Mouse (Mus musculus): Measurements from ENCODE around the gene Hspa12a. TPM values are rescaled to one million over a fixed set of nuclear protein-coding genes. Genes with fewer than 3 reads are reported as not detected.

Hspa12a gene
- polyA plus RNA-seq, 1 experiment, result 51.0 TPM

DNA sequence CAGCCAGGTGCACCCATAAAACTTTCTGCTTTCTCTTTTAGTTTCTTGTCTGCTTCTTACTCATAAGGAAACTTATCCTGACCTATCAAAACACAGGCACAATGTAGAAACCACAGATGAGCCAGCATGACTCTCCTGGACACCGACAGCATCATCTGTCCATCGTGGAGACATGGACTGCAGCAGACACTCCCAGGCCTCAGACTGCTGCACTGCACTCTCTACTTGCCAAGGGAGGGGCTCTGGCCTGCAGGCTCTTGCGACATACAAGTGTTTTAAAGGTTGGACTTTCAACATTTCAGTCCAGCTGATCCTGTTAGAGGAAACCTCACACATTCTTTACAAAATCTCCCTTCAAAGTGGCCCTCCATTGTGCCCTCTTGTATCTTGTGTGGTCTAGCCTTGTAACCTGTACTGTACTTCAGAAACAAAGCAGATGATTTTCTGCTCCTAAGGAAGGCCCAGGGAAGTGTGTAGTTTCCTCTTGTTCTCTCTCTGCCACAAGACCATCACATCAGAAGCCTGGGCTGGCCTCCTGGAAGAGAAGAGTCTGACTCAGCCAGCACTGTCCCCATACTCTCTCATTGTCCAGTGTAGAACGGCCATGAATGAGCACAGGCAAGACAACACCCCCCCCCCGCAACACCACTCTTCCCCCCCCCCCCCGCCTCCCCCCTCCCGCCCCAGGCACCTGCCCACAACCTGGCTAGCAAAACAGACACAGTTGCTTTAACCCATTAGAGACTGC lies 92.6 kb downstream of the Hspa12a start:
- no peak for TF ChIP-seq CTCF (IDR thresholded peaks at IDR 0.05; ENCODE audit: control insufficient read depth, insufficient read depth, insufficient replicate concordance, low read depth, low read length)
- no peak for TF ChIP-seq POLR2A (IDR thresholded peaks at IDR 0.05; ENCODE audit: control insufficient read depth, low read depth, low read length)
- no peak overlapping the region for H3K4me3 ChIP-seq (ENCODE audit: control insufficient read depth, low read depth, low read length)
- H3K36me3 ChIP-seq (ENCODE audit: control insufficient read depth, insufficient read depth, low read length), result no peaks in the 10 kb centered on the region
- H3K27ac ChIP-seq (ENCODE audit: control insufficient read depth, insufficient read depth, low read depth, low read length), result no peak overlapping the region
- H3K27me3 ChIP-seq (ENCODE audit: control insufficient read depth, insufficient read depth, low read length), result no peaks in the 10 kb centered on the region
- no peaks in the 10 kb centered on the region for H3K4me1 ChIP-seq (ENCODE audit: control insufficient read depth, insufficient read depth, low read length)

DNA sequence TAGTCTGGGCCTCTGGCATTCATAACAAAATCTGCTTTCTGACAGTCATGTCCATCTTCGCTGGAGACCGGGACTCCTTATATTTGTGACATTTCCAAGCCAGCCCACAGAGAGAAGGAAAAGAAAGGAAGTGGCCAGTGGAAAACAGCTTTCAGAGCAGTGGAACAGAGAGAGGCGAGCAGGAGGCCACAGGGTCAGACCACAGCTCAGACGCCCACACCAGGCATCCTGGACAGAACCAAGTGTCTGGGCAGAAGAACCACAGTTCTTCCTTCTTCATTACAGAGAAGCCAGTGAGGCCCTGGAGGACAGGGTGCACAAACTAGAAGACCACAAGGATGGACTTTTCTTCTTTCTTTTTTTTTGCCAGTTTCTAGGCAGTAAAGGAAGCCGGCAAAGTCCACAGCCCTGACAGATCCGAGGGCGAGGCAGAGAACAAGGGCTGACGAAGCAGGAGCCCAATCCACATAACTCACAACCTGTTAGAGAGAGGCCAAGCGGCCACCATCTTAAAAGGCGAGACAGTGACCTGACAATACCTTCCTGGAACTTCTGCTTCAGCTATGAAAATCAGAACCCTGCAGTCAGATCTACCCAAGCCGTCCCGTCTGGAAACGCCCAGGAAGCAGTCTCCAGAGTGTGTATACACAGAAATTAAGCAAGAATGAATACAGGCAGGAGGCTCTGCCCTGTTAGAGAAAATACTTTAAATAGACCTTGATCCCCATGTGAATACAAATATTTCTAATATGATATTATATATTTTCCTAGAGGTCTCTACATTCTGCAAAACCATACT lies 93.9 kb downstream of the Hspa12a start:
- H3K4me1 ChIP-seq (ENCODE audit: control insufficient read depth, insufficient read depth, low read length), result no peaks in the 10 kb centered on the region
- no peak overlapping the region for H3K4me3 ChIP-seq (ENCODE audit: control insufficient read depth, low read depth, low read length)
- no peaks in the 10 kb centered on the region for H3K27me3 ChIP-seq (ENCODE audit: control insufficient read depth, insufficient read depth, low read length)
- no peaks in the 10 kb centered on the region for H3K36me3 ChIP-seq (ENCODE audit: control insufficient read depth, insufficient read depth, low read length)
- no peak overlapping the region for H3K27ac ChIP-seq (ENCODE audit: control insufficient read depth, insufficient read depth, low read depth, low read length)
- no peak for TF ChIP-seq CTCF (IDR thresholded peaks at IDR 0.05; ENCODE audit: control insufficient read depth, insufficient read depth, insufficient replicate concordance, low read depth, low read length)
- no peak for TF ChIP-seq POLR2A (IDR thresholded peaks at IDR 0.05; ENCODE audit: control insufficient read depth, low read depth, low read length)

DNA sequence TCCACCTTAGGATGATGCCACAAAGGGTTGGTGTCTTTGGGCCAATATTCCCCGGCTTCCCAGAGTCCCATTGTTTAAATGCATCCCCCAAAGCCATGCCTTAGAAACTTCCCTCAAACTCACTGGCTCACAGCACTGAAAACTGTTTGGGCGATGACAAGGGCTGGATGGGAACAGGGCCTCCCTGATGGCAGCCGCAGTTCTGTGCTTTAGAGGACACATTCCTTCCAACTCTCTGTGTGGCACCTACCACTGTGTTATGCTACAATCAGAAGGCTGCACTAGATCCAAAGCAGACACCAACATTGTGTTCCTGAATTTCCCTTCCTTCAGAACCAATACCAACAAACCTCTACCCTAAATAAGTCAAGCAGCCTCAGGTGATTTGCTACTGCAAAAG lies 99.8 kb downstream of the Hspa12a start:
- Histone ChIP-seq H3K4me1 (ENCODE audit: control insufficient read depth, insufficient read depth, low read length) (no peaks in the 10 kb centered on the region), H3K27me3 (ENCODE audit: control insufficient read depth, insufficient read depth, low read length) (no peaks in the 10 kb centered on the region), H3K27ac (ENCODE audit: control insufficient read depth, insufficient read depth, low read depth, low read length) (no peak overlapping the region), H3K4me3 (ENCODE audit: control insufficient read depth, low read depth, low read length) (no peak overlapping the region), H3K36me3 (ENCODE audit: control insufficient read depth, insufficient read depth, low read length) (no peaks in the 10 kb centered on the region)
- TF ChIP-seq CTCF (IDR thresholded peaks at IDR 0.05; ENCODE audit: control insufficient read depth, insufficient read depth, insufficient replicate concordance, low read depth, low read length) (no peak), POLR2A (IDR thresholded peaks at IDR 0.05; ENCODE audit: control insufficient read depth, low read depth, low read length) (no peak)

- no peaks in the 10 kb centered on the region for H3K36me3 ChIP-seq (ENCODE audit: control insufficient read depth, insufficient read depth, low read length)
- no peaks in the 10 kb centered on the region for H3K4me1 ChIP-seq (ENCODE audit: control insufficient read depth, insufficient read depth, low read length)
- no peak overlapping the region for H3K27ac ChIP-seq (ENCODE audit: control insufficient read depth, insufficient read depth, low read depth, low read length)
- no peak overlapping the region for H3K4me3 ChIP-seq (ENCODE audit: control insufficient read depth, low read depth, low read length)
- no peaks in the 10 kb centered on the region for H3K27me3 ChIP-seq (ENCODE audit: control insufficient read depth, insufficient read depth, low read length)
- TF ChIP-seq POLR2A (IDR thresholded peaks at IDR 0.05; ENCODE audit: control insufficient read depth, low read depth, low read length), result no peak
- no peak for TF ChIP-seq CTCF (IDR thresholded peaks at IDR 0.05; ENCODE audit: control insufficient read depth, insufficient read depth, insufficient replicate concordance, low read depth, low read length)
Measured at GRCm38 (mm10) chr19:58840721-58841271, 102.7 kb downstream of the Hspa12a start.

DNA sequence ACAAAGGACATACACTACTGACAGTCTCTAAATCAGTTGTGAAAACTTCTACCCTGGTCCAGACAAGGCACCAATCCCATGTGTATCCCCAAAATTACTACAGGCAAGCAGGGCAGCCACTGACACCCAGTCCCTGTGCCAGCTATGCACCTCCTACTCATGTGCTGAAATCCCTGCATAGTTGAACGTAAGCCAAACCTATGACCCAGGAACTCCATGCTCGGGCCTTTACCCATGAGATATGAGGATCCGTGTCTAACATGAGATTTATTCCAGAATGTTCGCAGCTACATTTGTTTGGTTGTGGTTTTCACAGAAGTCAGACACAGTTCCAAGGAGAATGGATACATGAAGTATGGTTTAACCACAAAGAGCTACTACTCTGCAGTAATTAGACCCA lies 103.6 kb downstream of the Hspa12a start:
- Histone ChIP-seq H3K27me3 (ENCODE audit: control insufficient read depth, insufficient read depth, low read length) (no peaks in the 10 kb centered on the region), H3K27ac (ENCODE audit: control insufficient read depth, insufficient read depth, low read depth, low read length) (no peak overlapping the region), H3K4me1 (ENCODE audit: control insufficient read depth, insufficient read depth, low read length) (no peaks in the 10 kb centered on the region), H3K36me3 (ENCODE audit: control insufficient read depth, insufficient read depth, low read length) (no peaks in the 10 kb centered on the region), H3K4me3 (ENCODE audit: control insufficient read depth, low read depth, low read length) (no peak overlapping the region)
- no peak for TF ChIP-seq POLR2A (IDR thresholded peaks at IDR 0.05; ENCODE audit: control insufficient read depth, low read depth, low read length)
- no peak for TF ChIP-seq CTCF (IDR thresholded peaks at IDR 0.05; ENCODE audit: control insufficient read depth, insufficient read depth, insufficient replicate concordance, low read depth, low read length)

DNA sequence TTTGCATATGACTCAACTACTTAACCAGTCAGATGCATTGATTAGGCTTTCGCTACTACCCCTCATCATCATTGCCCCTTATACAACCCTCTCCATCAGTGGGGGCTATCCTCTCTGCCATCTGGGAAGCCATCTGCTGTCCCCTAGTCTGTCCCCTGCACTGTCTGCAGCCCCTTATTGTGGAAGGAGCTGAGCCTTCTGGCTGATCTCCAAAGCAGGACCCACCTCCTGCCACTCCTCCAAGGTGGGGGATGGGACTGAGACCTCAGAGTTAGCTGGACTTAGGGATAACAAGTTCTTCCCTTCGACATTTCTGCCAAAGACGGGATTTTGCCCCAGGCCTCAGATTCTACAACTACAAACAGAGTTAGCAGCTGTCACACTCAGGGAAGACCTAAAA lies 104.1 kb downstream of the Hspa12a start:
- no peaks in the 10 kb centered on the region for H3K4me1 ChIP-seq (ENCODE audit: control insufficient read depth, insufficient read depth, low read length)
- H3K27ac ChIP-seq (ENCODE audit: control insufficient read depth, insufficient read depth, low read depth, low read length), result no peak overlapping the region
- no peak overlapping the region for H3K4me3 ChIP-seq (ENCODE audit: control insufficient read depth, low read depth, low read length)
- no peaks in the 10 kb centered on the region for H3K36me3 ChIP-seq (ENCODE audit: control insufficient read depth, insufficient read depth, low read length)
- no peaks in the 10 kb centered on the region for H3K27me3 ChIP-seq (ENCODE audit: control insufficient read depth, insufficient read depth, low read length)
- no peak for TF ChIP-seq CTCF (IDR thresholded peaks at IDR 0.05; ENCODE audit: control insufficient read depth, insufficient read depth, insufficient replicate concordance, low read depth, low read length)
- TF ChIP-seq POLR2A (IDR thresholded peaks at IDR 0.05; ENCODE audit: control insufficient read depth, low read depth, low read length), result no peak

DNA sequence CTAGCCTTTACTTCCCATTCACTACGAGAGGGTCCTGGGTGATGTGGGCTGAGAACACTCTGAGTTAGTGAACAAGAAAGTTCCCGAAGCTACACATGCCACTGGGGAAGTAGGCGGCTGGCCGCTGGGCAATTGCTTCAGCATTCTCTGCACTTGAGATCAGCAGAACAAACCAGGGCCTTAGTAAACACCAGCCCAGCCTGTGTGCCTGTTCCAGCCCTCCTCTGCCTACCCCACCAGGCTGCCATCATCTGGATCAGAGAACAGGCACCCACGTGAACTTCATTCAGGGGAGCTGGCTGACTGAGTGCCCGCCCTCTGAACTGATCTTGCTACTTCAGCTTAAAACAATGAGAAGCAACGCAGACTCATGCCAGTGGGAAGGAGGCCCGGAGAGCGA lies 104.7 kb downstream of the Hspa12a start:
- Histone ChIP-seq H3K4me1 (ENCODE audit: control insufficient read depth, insufficient read depth, low read length) (no peaks in the 10 kb centered on the region), H3K27ac (ENCODE audit: control insufficient read depth, insufficient read depth, low read depth, low read length) (no peak overlapping the region), H3K36me3 (ENCODE audit: control insufficient read depth, insufficient read depth, low read length) (no peaks in the 10 kb centered on the region), H3K27me3 (ENCODE audit: control insufficient read depth, insufficient read depth, low read length) (no peaks in the 10 kb centered on the region), H3K4me3 (ENCODE audit: control insufficient read depth, low read depth, low read length) (no peak overlapping the region)
- no peak for TF ChIP-seq POLR2A (IDR thresholded peaks at IDR 0.05; ENCODE audit: control insufficient read depth, low read depth, low read length)
- TF ChIP-seq CTCF (IDR thresholded peaks at IDR 0.05; ENCODE audit: control insufficient read depth, insufficient read depth, insufficient replicate concordance, low read depth, low read length), result no peak

Measured in testis, adult 2 months (tissue).